Mouse (Mus musculus) mesoderm, embryonic 11.5 days (tissue): Measurements from ENCODE around the gene Decr2.
A peak's percentile ranks its signal among the peaks of the same experiment; 100 is the strongest.
"Not testable (repeated sequence)": the region's sequence is repeated elsewhere in the genome, so short reads cannot be mapped to it uniquely, and the experiment has no call there.

Source experiments
- DNase-seq: peaks from one replicate; pipeline ENCODE4 v3.0.0-alpha.2; 2012; ENCODE audit warnings: low read depth, low spot score

The Decr2 gene

DNA sequence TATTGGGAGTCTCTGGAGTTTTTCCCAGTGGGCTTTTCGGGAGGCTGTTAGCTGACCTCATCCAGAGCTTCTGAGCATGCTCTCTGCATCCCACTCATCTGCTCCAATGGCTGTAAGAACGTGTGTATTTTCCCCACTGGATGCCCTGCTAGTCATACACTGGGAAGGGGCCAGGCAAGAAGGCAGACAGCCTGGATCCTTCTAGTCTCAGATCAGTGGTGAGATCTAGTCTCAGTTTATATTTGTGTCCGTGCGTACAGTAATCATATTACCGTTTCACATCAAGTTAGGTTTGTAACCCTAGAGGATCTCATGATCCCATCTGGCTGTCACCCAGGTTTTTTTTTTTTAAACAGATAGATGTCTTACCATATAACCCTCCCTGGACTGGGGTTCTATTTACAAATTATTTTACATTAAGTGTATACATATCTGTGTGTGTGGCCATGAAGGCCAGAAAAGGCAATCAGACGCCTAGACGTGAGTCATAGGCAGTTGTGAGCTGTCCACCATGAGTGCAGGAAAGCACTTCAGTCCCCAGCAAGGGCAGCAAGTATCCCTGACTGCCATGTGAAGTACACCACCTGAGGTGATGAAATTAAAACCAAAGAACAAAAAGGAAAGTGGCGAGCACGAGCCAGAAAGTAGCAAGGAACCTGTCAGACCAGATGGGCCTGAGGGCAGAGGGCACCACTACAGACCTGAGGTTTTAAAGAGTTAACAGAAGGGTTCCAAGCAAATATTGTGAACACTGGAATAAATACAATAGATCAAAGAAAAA lies 32.2 kb downstream of the Decr2 start:
- DNase-seq, result no peak

DNA sequence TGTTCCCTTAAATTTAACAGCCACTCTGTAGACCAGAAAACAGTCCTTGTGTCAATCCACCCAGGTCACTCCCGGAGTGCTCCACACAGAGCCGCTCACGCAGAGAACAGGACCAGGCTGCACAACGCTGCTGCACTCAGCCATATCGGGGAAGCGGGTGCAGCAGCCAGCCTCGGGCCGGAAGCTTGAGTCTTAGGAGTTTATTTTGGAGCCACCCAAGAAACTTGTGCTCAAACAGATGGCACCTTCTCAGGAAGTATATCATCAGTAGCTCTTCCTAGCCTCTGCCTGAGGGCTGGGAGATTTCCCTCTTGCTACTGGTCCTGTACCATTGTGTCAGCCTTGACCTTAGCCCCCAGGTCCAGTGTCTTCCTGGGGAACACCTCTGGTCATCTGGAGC lies 32.9 kb downstream of the Decr2 start:
- DNase-seq, result no peak

DNA sequence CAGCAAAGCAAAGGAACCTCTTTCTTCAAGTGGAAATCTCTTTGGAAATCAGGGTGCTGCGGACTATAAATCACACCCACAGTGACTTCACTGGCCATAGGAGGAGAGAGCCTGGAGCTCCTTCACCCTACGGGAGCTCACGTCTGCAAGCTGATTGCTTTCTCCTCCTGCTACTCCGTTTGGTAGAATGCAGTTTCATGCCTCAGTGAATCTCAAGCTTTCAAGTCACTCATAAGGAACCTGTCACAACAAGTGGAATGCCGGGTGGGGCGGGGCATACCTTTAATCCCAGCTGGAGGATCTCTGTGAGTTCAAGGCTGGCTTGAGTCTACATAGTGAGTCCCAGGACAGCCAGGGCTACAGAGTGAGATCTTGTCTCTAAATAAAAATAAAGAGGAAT lies 35.0 kb downstream of the Decr2 start:
- peak; percentile 17 for DNase-seq

DNA sequence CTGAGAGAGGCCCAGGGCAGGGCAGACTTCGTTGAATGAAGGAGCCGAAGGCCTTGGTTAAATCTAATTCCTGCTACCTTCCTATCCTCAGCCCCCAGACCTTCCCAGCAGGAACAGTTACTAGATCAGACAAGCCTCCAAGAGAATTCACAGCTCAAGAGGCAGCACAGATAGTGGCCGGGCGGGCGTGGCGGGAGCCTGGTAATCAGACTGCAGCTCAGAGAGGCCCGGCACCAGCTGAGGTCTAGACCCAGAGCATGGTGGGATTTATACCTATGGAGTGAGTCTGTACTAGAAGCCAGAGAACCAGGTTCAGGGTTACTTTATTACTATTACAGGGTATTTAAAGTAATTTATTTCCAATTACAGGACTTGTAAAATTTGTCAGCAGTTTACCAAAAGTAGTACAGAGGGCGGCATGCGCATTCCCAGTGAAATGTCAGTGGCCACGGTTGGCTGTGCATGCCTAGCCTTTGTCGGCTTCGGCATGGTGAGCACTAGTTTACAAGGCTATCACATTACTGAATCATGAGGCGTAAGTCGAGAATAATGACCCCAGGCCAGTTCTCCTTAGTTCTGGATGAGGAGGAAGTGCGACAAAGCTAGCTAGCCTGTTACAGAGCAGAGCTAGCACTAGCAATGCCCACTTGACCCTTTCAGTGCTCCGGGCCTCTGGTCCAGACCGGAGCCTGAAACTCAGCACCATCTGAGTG lies 35.8 kb downstream of the Decr2 start:
- DNase-seq, result peak; percentile 58

DNA sequence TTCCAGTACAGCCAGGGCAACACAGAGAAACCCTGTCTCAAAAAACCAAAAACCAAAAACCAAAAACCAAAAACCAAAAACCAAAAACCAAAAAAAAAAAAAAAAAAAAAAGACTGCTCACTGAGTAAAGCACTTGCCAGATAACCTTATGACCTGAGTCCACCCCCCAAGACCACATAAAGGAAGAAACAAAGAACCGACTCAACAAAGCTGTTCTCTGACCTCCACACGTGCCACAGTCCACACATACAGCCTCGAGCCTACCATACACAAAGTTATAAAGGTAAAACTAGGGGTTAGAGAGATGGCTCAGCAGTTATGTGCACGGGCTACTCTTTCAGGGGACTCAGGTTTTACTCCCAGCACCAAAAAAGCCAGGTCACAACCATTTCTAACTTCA lies 37.4 kb downstream of the Decr2 start:
- DNase-seq, result no peak

DNA sequence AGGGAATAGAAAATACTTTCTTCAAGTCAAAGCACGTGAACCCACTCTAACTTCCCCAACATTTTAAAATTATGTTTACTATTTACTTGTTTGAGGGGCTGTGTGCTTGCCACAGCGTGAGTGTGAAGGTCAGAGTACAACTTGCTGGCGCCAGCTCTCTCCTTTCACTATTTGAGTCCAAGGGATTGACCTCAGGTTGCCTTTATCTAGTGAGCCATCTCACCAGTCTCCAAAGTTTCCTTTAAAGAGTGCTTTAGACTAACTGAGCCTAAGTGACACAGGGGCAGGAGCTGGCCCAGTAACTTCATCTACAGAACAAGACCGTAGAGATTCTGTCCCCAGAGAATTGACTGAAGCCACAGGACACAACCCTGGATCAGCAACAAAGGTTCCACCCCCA lies 38.1 kb downstream of the Decr2 start:
- no peak for DNase-seq

DNA sequence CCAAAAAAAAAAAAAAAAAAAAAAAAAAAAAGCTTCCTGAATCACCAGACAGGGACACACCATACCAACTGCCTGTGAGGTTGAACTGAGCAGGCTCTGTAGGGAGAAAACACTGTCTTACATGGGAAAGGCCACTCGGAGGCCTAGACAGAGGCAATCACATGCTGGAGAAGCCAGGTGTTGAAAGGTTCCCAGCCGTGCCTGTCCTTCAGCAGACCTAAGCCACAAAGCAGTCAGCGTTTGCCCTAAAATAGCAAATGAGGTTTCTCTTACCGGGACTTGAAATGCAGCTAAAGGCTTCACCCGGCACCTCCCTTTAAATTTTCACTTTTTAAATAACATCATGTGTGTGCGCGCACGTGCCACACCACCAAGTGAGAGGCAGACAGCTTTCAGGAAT lies 42.0 kb downstream of the Decr2 start:
- no peak for DNase-seq

DNA sequence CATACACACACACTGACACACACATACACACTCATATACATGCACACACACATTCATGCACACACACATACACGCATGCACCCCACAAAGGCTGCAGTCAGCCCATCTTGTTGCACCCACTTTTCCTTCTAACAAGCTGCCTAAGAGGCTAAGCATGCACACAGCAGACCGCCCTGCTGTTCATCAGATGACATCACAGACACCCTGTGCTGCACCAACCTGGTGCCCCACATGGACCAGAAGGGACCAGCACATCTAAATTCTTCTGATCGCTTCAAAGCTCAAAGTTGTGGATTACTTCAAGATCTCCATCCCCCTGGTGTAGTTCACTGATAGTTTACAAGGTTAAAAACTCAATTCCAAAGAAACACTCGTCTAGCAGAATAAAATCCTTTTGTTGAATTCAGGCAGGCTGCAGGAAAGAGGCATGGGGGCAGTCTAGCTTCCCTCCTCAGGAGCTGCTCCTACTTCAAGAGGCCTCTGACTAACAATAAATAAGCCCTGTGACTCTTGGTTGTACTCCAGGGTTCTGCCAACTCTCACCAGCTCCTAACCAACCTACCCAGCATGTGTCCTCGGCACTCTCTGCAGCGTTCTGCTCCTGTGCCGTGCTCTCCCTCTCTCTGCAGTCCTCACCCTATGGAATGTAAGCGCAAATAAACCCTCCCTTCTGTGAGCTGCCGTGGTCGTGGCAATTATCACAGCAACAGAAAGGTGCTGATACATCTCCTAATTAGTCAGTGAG lies 43.7 kb downstream of the Decr2 start:
- DNase-seq, result no peak

DNA sequence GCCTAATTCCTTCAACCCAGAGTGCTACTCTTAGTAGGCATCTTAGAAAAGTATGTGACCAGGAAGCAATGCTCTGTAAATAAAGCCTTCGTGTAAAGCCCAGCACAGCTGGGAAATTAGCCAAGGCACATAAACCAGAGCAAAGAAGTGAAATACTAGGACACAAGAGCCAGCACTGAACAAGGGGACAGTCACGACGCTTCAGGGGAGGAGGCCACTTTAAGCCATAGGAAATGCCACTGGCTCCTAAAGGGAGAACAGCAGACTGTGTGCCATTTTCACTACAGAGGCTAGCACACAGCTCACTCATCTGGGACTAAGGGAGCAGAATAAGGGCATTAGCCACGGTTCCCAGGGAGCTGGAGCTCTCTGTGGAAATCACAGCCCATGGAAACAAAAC lies 44.9 kb downstream of the Decr2 start:
- no peak for DNase-seq

DNA sequence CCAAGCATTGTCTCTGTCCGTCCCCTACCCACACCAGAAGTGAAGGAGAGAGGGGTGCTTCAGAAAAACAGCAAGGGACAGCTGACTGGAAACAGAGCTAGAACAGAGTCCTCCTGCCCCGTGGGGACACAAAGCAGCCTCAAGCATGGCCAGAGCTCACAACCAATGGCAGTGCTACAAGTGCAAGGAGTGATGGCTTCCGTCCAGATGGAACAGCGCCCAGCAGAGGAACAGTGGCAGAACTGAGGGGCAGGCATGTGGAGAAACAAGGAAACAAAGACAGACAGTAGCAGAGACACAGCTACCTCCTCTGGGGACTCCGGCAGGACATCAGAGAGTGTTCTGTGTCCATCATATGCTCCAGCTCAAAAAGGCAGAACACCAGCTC lies 46.9 kb downstream of the Decr2 start:
- no peak for DNase-seq

DNA sequence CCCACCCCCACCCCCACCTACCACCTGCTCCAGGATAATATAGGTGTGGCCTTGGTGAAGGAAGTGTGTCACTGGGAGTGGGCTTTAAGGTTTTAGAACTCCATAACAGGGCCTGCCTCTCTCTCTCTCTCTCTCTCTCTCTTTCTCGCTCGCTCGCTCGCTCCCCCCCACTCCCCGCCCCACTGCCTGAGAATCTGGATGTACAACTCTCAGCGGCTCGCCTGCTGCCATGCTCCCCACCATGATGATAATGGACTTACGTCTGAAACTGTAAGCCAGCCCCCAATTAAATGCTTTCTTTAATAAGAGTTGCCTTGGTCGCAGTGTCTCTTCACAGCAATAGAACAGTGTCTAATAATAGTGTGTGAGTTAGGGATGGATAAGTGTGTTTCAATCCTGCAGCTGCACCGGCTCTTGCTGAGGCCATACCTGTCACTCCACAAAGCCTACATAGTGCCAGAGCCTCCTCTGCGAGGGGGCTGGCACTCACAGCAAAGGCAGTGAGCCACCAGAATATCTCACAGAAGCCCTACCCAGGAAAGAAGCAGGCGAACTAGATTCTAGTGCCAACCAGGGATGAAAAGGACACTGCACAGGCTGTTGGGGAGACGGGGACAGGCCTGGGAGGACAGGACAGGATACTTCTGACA lies 47.4 kb downstream of the Decr2 start:
- no peak for DNase-seq

DNA sequence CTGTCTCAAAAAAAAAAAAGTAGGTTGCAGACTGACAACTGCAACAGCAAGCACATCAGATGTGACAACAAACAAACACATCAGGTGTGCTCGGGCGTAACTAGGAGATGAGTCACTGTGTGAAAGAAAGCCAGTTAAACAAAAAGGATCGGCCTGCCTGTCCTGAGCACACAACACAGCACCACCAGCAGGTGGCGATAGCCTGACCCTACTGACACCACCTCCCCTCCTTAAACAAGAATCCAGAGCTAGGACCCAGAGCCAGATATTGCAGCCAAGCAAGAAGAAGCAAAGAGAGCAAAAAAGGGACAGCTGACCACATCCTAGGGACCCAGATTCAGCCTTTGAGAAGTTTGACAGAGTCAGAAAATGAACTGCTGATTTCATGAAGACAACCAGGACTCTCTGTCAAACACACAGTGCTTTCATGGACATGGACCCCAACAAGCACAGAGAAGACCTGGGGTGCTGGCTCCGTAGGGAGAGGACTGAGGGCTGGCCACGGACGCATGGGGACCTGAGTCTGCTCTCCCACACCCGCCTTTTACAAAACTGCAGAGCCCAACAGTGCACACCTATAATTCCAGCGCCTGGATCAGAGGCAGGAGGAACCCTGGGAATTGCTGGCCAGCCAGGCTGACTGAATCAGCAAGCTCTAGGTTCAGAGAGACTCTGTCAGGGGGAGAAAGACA lies 48.9 kb downstream of the Decr2 start:
- DNase-seq, result peak; percentile 71

DNA sequence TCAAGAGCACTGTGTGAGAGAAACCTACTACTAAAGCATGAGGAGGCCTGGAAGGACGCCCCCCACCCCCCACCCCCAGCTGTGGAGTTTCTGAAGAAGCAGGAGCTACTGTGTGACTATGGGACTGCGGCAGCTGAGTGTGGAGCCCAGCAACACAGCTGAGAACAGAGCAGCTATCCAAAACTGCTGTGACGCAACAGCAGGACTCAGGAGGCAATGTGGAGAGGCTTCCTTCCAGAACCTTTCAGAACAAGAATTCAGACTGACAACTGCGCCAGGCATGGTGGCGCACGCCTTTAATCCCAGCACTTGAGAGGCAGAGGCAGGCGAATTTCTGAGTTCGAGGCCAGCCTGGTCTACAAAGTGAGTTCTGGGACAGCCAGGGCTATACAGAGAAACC lies 49.4 kb downstream of the Decr2 start:
- not testable (repeated sequence) for DNase-seq

DNA sequence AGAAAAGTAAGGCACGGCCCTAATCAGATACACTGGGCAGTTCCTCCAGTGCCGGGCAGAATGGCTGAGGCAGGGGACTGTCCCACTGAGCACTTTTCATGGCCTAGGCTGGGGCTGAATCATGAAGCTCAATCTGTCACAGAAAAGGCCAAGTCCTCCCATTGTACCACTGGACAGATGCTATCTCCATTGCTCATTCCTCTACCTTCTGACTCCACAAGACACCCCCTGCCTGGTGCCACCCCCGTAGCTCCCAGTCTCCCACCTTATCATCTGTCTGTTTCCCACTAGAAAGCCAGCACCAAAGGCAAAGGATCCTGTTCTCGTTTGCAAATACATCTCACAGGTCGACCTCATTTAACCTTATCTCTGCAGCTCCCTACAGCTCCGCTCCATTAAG lies 58.1 kb downstream of the Decr2 start:
- no peak for DNase-seq

DNA sequence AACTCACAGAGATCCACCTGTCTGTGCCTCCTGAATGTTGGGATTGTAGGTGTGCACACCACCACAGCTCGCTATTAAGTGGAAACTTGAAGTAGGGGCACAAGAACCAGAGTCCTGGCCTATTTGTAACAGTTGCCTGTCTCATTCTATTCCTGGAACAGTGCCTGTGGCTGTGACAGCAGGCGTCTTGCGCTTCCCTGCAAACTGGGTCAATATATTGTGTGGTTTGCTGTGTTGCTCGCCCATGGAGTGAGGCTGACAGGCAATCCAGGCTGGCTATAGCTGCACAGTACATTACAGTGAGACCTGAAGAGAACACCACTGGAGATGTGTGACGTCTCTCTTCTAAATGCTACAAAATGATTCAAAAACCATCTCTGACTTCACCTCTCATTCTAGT lies 58.6 kb downstream of the Decr2 start:
- DNase-seq, result no peak
